Mouse (Mus musculus) midbrain, embryonic 10.5 days (tissue): ENCODE results near the gene Samd9l. TPM values are rescaled to one million over a fixed set of nuclear protein-coding genes. Genes with fewer than 3 reads are reported as not detected.

Experiments
- polyA plus RNA-seq: library from polyadenylated mRNA; unstranded; fragments of >200 nt; fragmentation: Nextera tagmentation; extraction: Ambion mirVana; gene quantifications from 2 replicates; pipeline ENCODE4 v1.2.1, GENCODE M21; 2016

Gene Samd9l
- polyA plus RNA-seq, 1 experiment from 2014 or later, result 0.31 TPM

Other genes starting within 250 kb of the Samd9l start
- 1.7 and 2.4 TPM in 2 replicates for gene Hepacam2, start 98.7 kb upstream of the Samd9l start, polyA plus RNA-seq
- 36.9 and 41.0 TPM in 2 replicates for gene Vps50, start 98.8 kb upstream of the Samd9l start, polyA plus RNA-seq